Comparison of ENCODE assay signal across 11 mouse cellular contexts in genomic region chr1:191421426-191421999, GRCm38 (mm10). TPM values are rescaled to one million over a fixed set of nuclear protein-coding genes. Genes with fewer than 3 reads are reported as not detected.
DNase-seq lines count a peak whose midpoint lies in the region; ATAC-seq and TF ChIP-seq lines count a peak whose summit lies in the region.
"Had no signal": no experiment of that assay in that cellular context is flagged by ENCODE, and none has a peak within 500 bp of the region (broad histone marks: within the 10 kb centered on the region; RNA-seq: fewer than 3 reads in every experiment).

No protein-coding gene starts in this region.

- H3K36me3 ChIP-seq in heart, adult 2 months (ENCODE audit: control insufficient read depth, insufficient read depth, low read length): no peaks in the 10 kb centered on the region
- H3K36me3 ChIP-seq in thymus, adult 2 months (ENCODE audit: control insufficient read depth, insufficient read depth, low read length): no peaks in the 10 kb centered on the region
- H3K36me3 ChIP-seq in liver, embryonic 15.5 days (replicated peaks): no peaks in the 10 kb centered on the region
- H3K36me3 ChIP-seq: hindbrain, embryonic 13.5 days had no signal

- H3K4me1 ChIP-seq in heart, adult 2 months (ENCODE audit: control insufficient read depth, insufficient read depth, low read length): peaks cover 11% of the 10 kb centered on the region
- peaks cover 70% of the 10 kb centered on the region for H3K4me1 ChIP-seq in thymus, adult 2 months (replicated peaks; ENCODE audit: control insufficient read depth, insufficient read depth, low read length)
- H3K4me1 ChIP-seq in liver, embryonic 15.5 days (replicated peaks): peaks cover 42% of the 10 kb centered on the region
- H3K4me1 ChIP-seq: hindbrain, embryonic 13.5 days had no signal

- peak overlapping the region; percentile 35 for H3K4me2 ChIP-seq in liver, embryonic 15.5 days
- H3K4me2 ChIP-seq: hindbrain, embryonic 13.5 days; lung, embryonic 14.5 days had no signal

- H3K27me3 ChIP-seq in heart, adult 2 months (ENCODE audit: control insufficient read depth, insufficient read depth, low read length): no peaks in the 10 kb centered on the region
- H3K27me3 ChIP-seq in thymus, adult 2 months (ENCODE audit: control insufficient read depth, insufficient read depth, low read length): no peaks in the 10 kb centered on the region
- H3K27me3 ChIP-seq in liver, embryonic 15.5 days: no peaks in the 10 kb centered on the region
- H3K27me3 ChIP-seq: hindbrain, embryonic 13.5 days had no signal

- DNase-seq in heart, adult 2 months: no peak
- DNase-seq in heart, postnatal 4 days: no peak
- no peak for DNase-seq in thymus, adult 2 months
- DNase-seq in thymus, postnatal 0 days (ENCODE audit: low spot score): no peak
- peak; percentile 46 for DNase-seq in yolk sac, embryonic 10.5 days (ENCODE audit: low spot score)
- no peak for DNase-seq in layer of hippocampus, adult 8-10 months (ENCODE audit: low spot score in 2 of 2)
- DNase-seq in kidney, adult 11 months: no peak
- DNase-seq: lung, embryonic 14.5 days had no signal

- no peak for TF ChIP-seq EP300 in heart, adult 2 months (IDR thresholded peaks at IDR 0.05; ENCODE audit: insufficient read depth, low read depth, low read length)

- no peaks in the 10 kb centered on the region for H3K9me3 ChIP-seq in liver, embryonic 15.5 days (replicated peaks)
- H3K9me3 ChIP-seq: hindbrain, embryonic 13.5 days had no signal

- 39% methylated on average over 1 of the region's 1 CpGs for WGBS in heart, adult 2 months
- 0% methylated on average over 1 of the region's 1 CpGs for WGBS in thymus, adult 2 months
- 14% methylated on average over 1 of the region's 1 CpGs for WGBS in liver, embryonic 15.5 days (ENCODE audit: insufficient replicate concordance)

- ATAC-seq in liver, embryonic 15.5 days (ENCODE audit: insufficient read depth): 0 out of 2 replicates have a peak, but pooled peaks have one; percentile 5

- TF ChIP-seq CTCF in heart, adult 2 months (IDR thresholded peaks at IDR 0.05): no peak
- no peak for TF ChIP-seq CTCF in thymus, adult 2 months (IDR thresholded peaks at IDR 0.05; ENCODE audit: borderline replicate concordance, control insufficient read depth, extremely low read depth, insufficient read depth, low read length, poor library complexity)

- no peak overlapping the region for H3K4me3 ChIP-seq in heart, adult 2 months
- no peak overlapping the region for H3K4me3 ChIP-seq in thymus, adult 2 months (ENCODE audit: control insufficient read depth, insufficient read depth, low read length)
- no peak overlapping the region for H3K4me3 ChIP-seq in liver, embryonic 15.5 days (replicated peaks)
- H3K4me3 ChIP-seq: hindbrain, embryonic 13.5 days; left cerebral cortex, adult 2 months had no signal

- H3K9ac ChIP-seq in heart, adult 2 months (ENCODE audit: low read depth, low read length): no peak overlapping the region
- no peak overlapping the region for H3K9ac ChIP-seq in liver, embryonic 15.5 days
- H3K9ac ChIP-seq: hindbrain, embryonic 13.5 days; lung, embryonic 14.5 days had no signal

- intact Hi-C loops in heart, adult 2 months (cut with DNase I): no loop called here

- TF ChIP-seq POLR2A in heart, adult 2 months (IDR thresholded peaks at IDR 0.05; ENCODE audit: insufficient read depth, low read depth, low read length): no peak
- no peak for TF ChIP-seq POLR2A in thymus, adult 2 months (IDR thresholded peaks at IDR 0.05; ENCODE audit: control insufficient read depth, extremely low read depth, insufficient read depth, low read length, poor library complexity)

- no peaks in the 10 kb centered on the region for H3K79me2 ChIP-seq in heart, adult 2 months (replicated peaks; ENCODE audit: control insufficient read depth, insufficient read depth, low read length)

- peak overlapping the region; percentile 94 for H3K27ac ChIP-seq in heart, adult 2 months
- peak overlapping the region; percentile 96 for H3K27ac ChIP-seq in thymus, adult 2 months (ENCODE audit: control insufficient read depth, insufficient read depth, low read length)
- H3K27ac ChIP-seq in liver, embryonic 15.5 days (replicated peaks): peak overlapping the region; percentile 85
- H3K27ac ChIP-seq: hindbrain, embryonic 13.5 days had no signal

RNA-seq across cellular contexts. Expression of gene Ppp2r5a, which starts 18.4 kb away (rescaled TPM):
- total RNA-seq in heart, adult 2 months (2021): 100 to 1,000 TPM; 105 to 110 TPM
- polyA plus RNA-seq in heart, adult 2 months (2012; rRNA removed): 53.7 and 79.2 TPM in 2 replicates
- 10 to 100 TPM; 90.7 to 95.0 TPM for total RNA-seq in heart, postnatal 4 days (2021)
- 145 and 167 TPM in 2 replicates for polyA plus RNA-seq in thymus, adult 2 months (2012; rRNA removed)
- polyA plus RNA-seq in thymus, postnatal 0 days (2015; fragmentation: Nextera tagmentation; extraction: Ambion mirVana): 64.4 and 79.1 TPM in 2 replicates
- 18.4 and 23.3 TPM in 2 replicates for polyA plus RNA-seq in liver, embryonic 15.5 days (2015; fragmentation: Nextera tagmentation; extraction: Ambion mirVana)
- 10 to 100 TPM; 65.1 to 76.6 (median 70.6) TPM for total RNA-seq in layer of hippocampus, adult 8-10 months (2022)
